Mouse (Mus musculus): ENCODE data around the gene Rnf41.

Rnf41 gene

GRCm38 (mm10) chr10:128401638-128402037 is 9.8 kb upstream of the Rnf41 start:
- no peak for TF ChIP-seq GATA4 (IDR thresholded peaks at IDR 0.05; ENCODE audit: insufficient replicate concordance, low read length)

GRCm38 (mm10) chr10:128403931-128404330 is 7.5 kb upstream of the Rnf41 start:
- TF ChIP-seq GATA4 (IDR thresholded peaks at IDR 0.05; ENCODE audit: insufficient replicate concordance, low read length): no peak

DNA sequence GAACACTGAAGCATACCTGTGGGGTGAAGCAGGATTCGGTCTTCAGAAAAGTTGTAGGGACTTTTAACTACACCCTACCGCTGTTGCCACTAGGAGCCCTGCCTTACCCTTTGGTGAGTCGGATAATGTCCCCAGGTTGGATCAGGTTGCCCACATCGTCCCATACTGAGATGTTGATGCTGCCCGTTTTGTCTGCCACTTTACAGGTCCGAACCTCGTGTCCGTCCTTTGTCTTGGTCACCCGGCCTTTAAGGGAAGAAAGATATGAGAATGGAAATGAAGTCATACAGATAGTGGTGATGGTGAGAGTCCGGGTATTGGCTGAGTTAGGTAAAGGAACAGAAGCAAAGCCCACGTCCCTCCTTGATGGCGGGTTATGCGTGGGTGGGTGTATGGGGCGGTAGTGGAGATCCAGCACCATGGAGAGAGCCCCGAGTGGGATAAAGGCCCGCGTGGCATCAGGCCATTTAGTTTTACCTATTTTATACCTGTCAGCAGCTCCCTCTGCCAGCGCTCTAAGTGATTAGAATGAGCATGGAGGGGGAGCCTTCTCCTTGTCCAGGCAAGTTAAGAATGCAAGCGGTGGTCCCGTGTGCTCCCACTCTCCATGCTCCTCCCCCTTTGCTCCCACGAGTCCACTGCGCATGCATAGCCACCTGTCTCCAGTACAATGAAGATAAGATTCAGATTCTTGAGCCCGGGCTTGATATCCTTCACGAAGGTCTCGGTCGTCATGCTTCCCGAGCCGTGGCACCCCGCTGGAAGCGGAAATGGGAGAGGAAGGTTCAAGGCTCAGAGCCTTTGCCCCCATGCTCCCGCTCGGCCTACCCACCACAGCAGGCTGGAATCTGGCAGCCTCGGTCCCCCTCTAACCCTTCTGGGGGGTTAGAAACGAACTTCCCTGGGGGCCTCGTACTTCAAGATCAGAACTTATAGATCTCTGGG is 2.6 kb upstream of the Rnf41 start:
- TF ChIP-seq GATA4 (IDR thresholded peaks at IDR 0.05; ENCODE audit: insufficient replicate concordance, low read length): no peak

DNA sequence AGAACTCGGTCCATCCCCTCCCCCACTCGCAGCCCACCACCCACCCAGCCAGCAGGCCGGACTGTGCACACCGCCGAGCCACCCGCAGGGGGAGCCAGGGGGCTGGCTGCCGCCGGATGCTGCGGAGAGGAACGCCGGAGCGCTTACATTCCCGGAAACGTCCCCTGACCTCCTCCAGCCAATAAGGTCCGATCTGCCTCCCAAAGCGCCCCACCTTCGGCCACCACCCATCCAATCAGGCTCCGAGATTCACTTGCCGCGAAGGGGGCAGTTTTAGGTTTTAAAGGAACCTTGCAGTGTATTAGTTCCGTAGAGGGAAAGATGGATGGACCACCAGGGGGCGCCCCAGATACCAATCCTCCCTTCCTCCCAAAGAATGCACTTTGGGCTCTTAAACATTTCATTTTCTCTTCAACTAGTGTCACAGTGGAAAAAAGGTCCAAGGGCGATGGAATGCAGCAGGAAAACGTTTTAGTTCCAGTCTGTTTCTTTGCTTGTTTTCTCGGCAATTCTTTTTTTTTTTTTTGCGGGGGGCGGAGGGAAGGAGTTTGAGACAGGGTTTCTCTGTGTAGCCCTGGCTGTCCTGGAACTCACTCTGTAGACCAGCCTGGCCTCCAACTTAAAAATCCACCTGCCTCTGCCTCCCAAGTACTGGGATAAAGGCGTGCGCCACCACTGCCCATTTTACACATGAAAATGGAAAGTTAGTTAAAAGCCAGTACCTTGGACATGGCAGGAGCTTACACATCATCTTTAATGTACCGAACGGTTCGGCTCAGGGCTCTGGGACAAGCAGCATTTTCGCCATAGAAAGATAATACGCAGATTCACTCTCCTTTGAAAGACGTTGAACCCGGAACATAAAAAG is 1.5 kb upstream of the Rnf41 start:
- TF ChIP-seq GATA4 (IDR thresholded peaks at IDR 0.05; ENCODE audit: insufficient replicate concordance, low read length): no peak

DNA sequence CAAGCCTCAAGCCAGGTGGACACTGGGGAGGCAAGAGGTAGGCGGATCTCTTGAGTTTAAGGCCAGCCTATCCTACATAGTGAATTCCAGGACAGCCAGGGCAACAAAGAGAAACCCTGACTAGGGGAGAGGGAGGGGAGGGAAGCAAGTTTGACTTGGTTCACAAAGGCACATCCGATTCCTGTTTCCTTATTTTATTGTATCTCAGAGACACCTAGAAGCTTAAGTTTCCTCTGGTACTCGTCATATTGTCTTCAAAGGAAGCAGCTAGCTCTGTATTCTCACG is 954 bp upstream of the Rnf41 start:
- TF ChIP-seq GATA4 (IDR thresholded peaks at IDR 0.05; ENCODE audit: insufficient replicate concordance, low read length): no peak

DNA sequence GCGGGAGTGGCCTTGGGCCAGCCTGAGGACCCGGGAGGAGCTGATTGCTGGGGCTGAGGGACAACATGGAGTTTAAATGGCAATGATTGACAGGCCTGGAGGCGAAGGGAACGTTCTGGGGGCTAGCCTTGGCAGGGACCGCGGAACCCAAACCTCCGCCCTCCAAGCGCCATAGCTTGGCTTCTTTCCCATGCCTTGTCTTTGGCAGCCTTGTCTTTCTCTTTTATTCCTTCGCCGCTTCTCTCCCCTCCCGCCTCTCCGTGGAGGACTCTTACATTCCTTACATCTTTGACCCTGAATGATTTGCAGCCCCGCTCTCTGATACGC is 561 bp downstream of the Rnf41 start:
- TF ChIP-seq GATA4 (IDR thresholded peaks at IDR 0.05; ENCODE audit: insufficient replicate concordance, low read length): no peak

GRCm38 (mm10) chr10:128412558-128412957 is 1.1 kb downstream of the Rnf41 start:
- TF ChIP-seq GATA4 (IDR thresholded peaks at IDR 0.05; ENCODE audit: insufficient replicate concordance, low read length): no peak

- no peak for TF ChIP-seq GATA4 (IDR thresholded peaks at IDR 0.05; ENCODE audit: insufficient replicate concordance, low read length)
Measured at GRCm38 (mm10) chr10:128413076-128413475, 1.6 kb downstream of the Rnf41 start.

GRCm38 (mm10) chr10:128414848-128415247 is 3.4 kb downstream of the Rnf41 start:
- TF ChIP-seq GATA4 (IDR thresholded peaks at IDR 0.05; ENCODE audit: insufficient replicate concordance, low read length): no peak

DNA sequence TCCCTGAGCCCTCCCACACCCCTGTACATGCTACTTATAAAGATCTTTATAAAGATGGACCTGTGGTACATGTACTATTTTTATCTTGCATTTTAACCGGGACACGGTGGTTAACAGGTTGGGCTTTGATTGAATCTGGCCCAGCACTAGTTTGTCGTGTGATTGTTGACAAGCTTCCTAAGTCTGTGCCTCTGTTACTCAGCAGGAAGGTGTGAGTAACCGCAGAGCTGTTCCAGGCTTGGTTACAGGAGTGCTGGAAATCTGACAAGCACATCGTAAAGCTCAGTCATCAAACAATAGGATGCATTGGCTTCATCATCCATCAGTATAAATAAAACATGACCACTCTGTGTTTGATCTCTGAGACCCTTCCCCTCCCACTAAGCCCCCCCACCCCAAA is 11.0 kb downstream of the Rnf41 start:
- no peak for TF ChIP-seq GATA4 (IDR thresholded peaks at IDR 0.05; ENCODE audit: insufficient replicate concordance, low read length)

DNA sequence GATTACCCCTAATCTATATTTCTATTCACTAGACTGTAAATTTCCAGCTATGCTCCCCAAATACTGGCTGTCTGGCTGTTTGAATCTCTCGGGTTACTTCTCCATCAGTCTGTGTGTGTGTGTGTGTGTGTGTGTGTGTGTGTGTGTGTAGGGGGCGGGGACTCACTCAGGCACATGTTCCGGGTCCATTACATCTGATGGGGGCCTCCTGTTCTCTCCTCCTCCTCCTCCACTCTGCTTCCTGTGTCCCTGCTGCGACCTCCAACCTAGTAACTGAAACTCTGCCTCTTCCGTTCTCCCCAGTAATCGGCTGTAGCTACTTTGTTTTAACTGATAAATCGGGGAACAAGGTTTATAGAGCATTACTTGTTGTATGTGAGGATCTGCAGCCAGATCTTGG is 13.1 kb downstream of the Rnf41 start:
- TF ChIP-seq GATA4 (IDR thresholded peaks at IDR 0.05; ENCODE audit: insufficient replicate concordance, low read length): no peak

DNA sequence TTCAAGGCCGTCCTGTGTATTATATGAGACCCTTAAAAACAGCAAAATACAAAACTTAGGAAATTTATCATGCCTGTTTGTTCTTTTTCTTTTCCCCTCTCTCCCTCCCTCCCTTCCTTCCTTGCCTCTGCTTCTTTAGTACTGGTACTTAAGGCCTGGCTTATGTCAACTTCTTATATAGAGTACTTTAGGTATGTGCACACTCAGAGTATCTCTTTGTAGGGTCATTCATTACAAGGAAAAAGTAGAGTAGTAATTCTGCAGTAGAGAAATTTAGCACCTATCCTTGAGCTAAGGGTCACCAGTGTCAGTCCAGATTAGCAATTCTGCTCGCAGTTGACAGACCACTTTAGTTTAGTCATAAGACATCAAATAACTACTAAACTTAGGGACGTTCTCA is 13.8 kb downstream of the Rnf41 start:
- no peak for TF ChIP-seq GATA4 (IDR thresholded peaks at IDR 0.05; ENCODE audit: insufficient replicate concordance, low read length)

- no peak for TF ChIP-seq GATA4 (IDR thresholded peaks at IDR 0.05; ENCODE audit: insufficient replicate concordance, low read length)
Measured at GRCm38 (mm10) chr10:128429052-128429451, 17.6 kb downstream of the Rnf41 start.

GRCm38 (mm10) chr10:128429454-128429853 is 18.0 kb downstream of the Rnf41 start:
- TF ChIP-seq GATA4 (IDR thresholded peaks at IDR 0.05; ENCODE audit: insufficient replicate concordance, low read length): no peak

GRCm38 (mm10) chr10:128433417-128433816 is 22.0 kb downstream of the Rnf41 start:
- TF ChIP-seq GATA4 (IDR thresholded peaks at IDR 0.05; ENCODE audit: insufficient replicate concordance, low read length): no peak

DNA sequence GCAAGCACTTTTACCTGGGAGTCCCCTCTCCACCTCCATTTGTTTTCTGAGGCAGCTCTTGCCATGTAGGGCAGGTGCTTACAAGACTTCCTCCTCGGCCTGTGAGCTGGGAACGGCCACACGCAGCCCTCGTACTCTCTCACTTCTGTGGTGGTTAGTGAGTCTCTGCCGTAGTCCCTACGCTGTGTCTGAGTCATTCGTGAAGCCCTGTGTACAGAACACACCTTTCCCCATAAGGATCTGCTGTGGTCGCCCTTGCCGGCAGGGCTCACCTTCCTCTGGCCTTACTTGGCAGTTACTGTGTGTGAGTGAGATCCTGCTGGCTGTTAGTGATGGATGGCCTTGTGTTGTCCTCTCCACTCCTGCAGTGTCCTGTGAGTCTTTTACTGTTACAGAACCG is 23.2 kb downstream of the Rnf41 start:
- TF ChIP-seq GATA4 (IDR thresholded peaks at IDR 0.05; ENCODE audit: insufficient replicate concordance, low read length): no peak

All from liver, adult (tissue).